Mouse (Mus musculus) myocyte (in vitro differentiated cells): ENCODE measurements around the gene 1810055G02Rik. TPM values are rescaled to one million over a fixed set of nuclear protein-coding genes. Genes with fewer than 3 reads are reported as not detected.

Experiments used
- H3K27me3 ChIP-seq: one replicate; pipeline ENCODE4 v1.6.1; 2011; ENCODE audit not compliant: control insufficient read depth, insufficient read depth, insufficient read length
- H3K36me3 ChIP-seq: one replicate; pipeline ENCODE4 v1.6.1; 2011; ENCODE audit not compliant: control insufficient read depth, insufficient read depth
- H3K4me2 ChIP-seq: one replicate; pipeline ENCODE4 v1.6.1; 2011; ENCODE audit warnings: low read depth, control low read depth
- H3K4me3 ChIP-seq: one replicate; pipeline ENCODE4 v1.5.1; 2011; ENCODE audit warnings: mild to moderate bottlenecking, control low read depth, moderate library complexity
- H3K79me2 ChIP-seq: one replicate; pipeline ENCODE4 v1.6.1; 2011; ENCODE audit not compliant: control insufficient read depth, insufficient read depth
- H3ac ChIP-seq: one replicate; pipeline ENCODE4 v1.6.1; 2011; ENCODE audit not compliant: control insufficient read depth, insufficient read length
- CEBPB ChIP-seq: IDR thresholded peaks from 2 replicates; pipeline ENCODE4 v1.6.1; 2011; ENCODE audit warnings: mild to moderate bottlenecking, moderate library complexity; ENCODE audit not compliant: poor library complexity, insufficient read depth, severe bottlenecking
- E2F4 ChIP-seq: IDR thresholded peaks from one replicate; pipeline ENCODE4 v1.6.1; 2011; ENCODE audit warnings: mild to moderate bottlenecking, control low read depth, moderate library complexity; ENCODE audit not compliant: insufficient read depth
- MAX ChIP-seq: IDR thresholded peaks from one replicate; pipeline ENCODE4 v1.6.1; 2011; ENCODE audit warnings: low read depth, mild to moderate bottlenecking, control low read depth
- MYOD1 ChIP-seq, 3 experiments: IDR thresholded peaks; one replicate each; pipeline ENCODE4 v1.6.1; 2011; ENCODE audit warnings: control low read depth in 2 of 3, low read depth in 2 of 3, mild to moderate bottlenecking in 2 of 3, moderate library complexity in 1 of 3; ENCODE audit not compliant: insufficient read length in 2 of 3, control insufficient read depth in 1 of 3
- MYOG ChIP-seq, 3 experiments: IDR thresholded peaks; one replicate each; pipeline ENCODE4 v1.6.1; 2011; ENCODE audit warnings: control low read depth in 2 of 3, low read depth in 2 of 3, mild to moderate bottlenecking in 2 of 3; ENCODE audit not compliant: insufficient read length in 2 of 3, control insufficient read depth in 1 of 3, insufficient read depth in 1 of 3
- POLR2A ChIP-seq: IDR thresholded peaks from one replicate; pipeline ENCODE4 v1.6.1; 2011; ENCODE audit warnings: low read depth, mild to moderate bottlenecking, control low read depth, moderate library complexity; ENCODE audit not compliant: insufficient read length
- POLR2AphosphoS2 ChIP-seq: IDR thresholded peaks from one replicate; pipeline ENCODE4 v1.6.1; 2011; ENCODE audit warnings: low read depth, control low read depth; ENCODE audit not compliant: insufficient read length
- REST ChIP-seq: IDR thresholded peaks from one replicate; pipeline ENCODE4 v1.6.1; 2011; ENCODE audit warnings: mild to moderate bottlenecking, control low read depth, moderate library complexity; ENCODE audit not compliant: insufficient read depth, insufficient read length
- SRF ChIP-seq: IDR thresholded peaks from one replicate; pipeline ENCODE4 v1.6.1; 2011; ENCODE audit warnings: low read depth; ENCODE audit not compliant: control insufficient read depth, insufficient read length
- TCF12 ChIP-seq: IDR thresholded peaks from one replicate; pipeline ENCODE4 v1.6.1; 2011; ENCODE audit warnings: mild to moderate bottlenecking, control low read depth; ENCODE audit not compliant: poor library complexity, insufficient read depth, severe bottlenecking
- TCF3 ChIP-seq: IDR thresholded peaks from one replicate; pipeline ENCODE4 v1.6.1; 2011; ENCODE audit warnings: low read depth, control low read depth; ENCODE audit not compliant: insufficient read length
- USF1 ChIP-seq: IDR thresholded peaks from one replicate; pipeline ENCODE4 v1.6.1; 2011; ENCODE audit warnings: low read depth, mild to moderate bottlenecking, control low read depth, moderate library complexity
- polyA plus RNA-seq: library from polyadenylated mRNA; unstranded; fragments of >200 nt; fragmentation: generic; extraction: Trizol; gene quantifications from one replicate; pipeline ENCODE4 v1.2.1, GENCODE M21; 2012; ENCODE audit warnings: missing spikeins

The 1810055G02Rik gene
- polyA plus RNA-seq, 1 experiment: 51.1 TPM

DNA sequence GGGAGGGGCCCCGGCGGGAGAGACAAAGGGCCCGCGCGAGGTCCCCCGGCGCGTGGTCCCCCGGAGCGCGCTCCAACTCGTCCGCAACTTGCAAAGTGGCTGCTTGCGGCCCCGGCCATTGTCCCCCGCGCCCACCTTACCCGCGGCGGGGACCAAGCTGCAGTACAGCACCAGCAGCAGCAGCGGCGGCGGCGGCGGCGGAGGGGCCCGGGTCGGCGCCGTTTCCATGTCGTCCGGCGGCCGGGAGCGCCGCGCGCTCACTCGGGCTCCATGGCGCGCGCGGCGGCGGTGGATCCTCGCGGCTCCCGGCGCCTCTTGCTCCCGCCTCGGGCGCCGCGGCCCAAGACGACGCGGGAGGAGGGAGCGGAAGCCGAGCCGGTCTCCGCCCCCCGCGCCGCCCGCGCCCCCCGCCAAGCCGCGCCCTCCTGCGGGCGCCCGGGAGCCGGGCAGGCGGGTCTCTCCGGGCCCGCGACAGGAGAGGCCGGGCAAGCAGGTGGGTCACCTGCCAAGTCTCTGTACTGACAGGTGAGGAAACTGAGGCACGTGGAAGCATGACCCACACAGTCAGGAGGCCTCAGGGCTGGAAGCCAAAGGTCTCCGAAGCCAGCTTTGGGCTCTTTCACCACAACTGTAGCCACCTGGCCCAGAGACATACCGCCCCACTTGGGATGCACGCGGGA, 21.7 kb upstream of the 1810055G02Rik start, which contains the start of gene Lrp5:
Gene Lrp5 (minus strand): TSS at position 350 of the 680 bp plus-strand sequence.
- peak within 1 kb of the TSS; percentile 88 for H3K4me2 ChIP-seq
- H3K79me2 ChIP-seq: peaks cover 39% of the 10 kb centered on the region
- peak within 1 kb of the TSS; percentile 80 for H3ac ChIP-seq
- H3K27me3 ChIP-seq: no peaks in the 10 kb centered on the region
- no peak for TF ChIP-seq TCF12
- TF ChIP-seq MYOD1 (IDR thresholded peaks at IDR 0.05; ENCODE audit: control insufficient read depth in 1 of 3, insufficient read length in 2 of 3, low read depth in 2 of 3): no peak
- peak; percentile 61 for TF ChIP-seq POLR2A
- H3K36me3 ChIP-seq: no peaks in the 10 kb centered on the region
- H3K4me3 ChIP-seq: peak within 1 kb of the TSS; percentile 46

DNA sequence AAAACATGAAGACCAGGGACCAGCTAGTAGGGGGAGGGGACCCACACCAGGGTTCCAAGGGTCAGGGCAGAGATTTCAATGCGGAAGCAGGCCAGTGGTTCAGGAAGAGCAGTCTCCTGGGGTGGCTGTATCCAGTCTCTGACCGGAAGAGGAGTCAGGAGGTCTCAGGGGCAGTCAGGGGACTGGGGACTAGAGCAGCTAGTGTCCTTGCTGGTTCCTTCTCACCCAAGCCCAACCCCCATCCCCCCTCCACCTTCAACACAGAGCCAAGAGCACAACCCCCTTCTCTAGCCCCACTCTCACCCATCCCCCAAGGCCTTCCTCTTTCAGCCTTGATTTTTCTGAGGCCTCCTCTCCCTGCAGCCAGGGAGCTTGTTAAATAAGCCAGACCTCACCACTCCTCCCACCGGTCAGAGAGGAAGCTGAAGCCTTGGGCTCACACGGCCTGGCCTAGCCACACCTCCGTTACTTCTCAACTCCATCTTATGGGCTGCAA, 20.4 kb upstream of the 1810055G02Rik start:
- Histone ChIP-seq H3K36me3 (no peaks in the 10 kb centered on the region), H3K4me2 (no peak overlapping the region), H3K4me3 (no peak overlapping the region), H3K79me2 (peaks cover 31% of the 10 kb centered on the region), H3K27me3 (no peaks in the 10 kb centered on the region), H3ac (no peak overlapping the region)
- TF ChIP-seq CEBPB: no peak

DNA sequence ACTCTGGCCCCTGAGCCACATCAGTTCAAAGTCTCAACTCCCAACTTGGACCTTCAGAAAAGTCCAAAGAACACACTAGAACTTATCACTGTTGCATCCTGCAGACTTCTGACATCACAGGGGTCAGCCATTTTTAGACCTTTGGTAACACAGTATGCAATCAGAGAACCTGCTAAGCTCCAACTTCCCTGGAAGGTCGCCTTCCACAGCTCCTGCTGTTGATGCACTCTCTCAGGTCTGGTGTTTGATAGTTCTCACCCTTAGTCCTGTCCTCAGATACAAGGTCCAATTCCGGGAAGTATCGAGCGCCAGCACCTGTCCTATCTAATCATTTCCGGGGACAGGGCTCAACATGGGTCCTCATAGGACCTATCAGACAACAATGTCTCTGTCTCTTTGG, 16.8 kb upstream of the 1810055G02Rik start:
- Histone ChIP-seq H3K4me3 (no peak overlapping the region), H3K36me3 (no peaks in the 10 kb centered on the region), H3K4me2 (no peak overlapping the region), H3K79me2 (no peaks in the 10 kb centered on the region), H3ac (no peak overlapping the region), H3K27me3 (no peaks in the 10 kb centered on the region)
- TF ChIP-seq TCF12 (no peak), USF1 (no peak), SRF (no peak), POLR2A (no peak), TCF3 (no peak), CEBPB (no peak), E2F4 (no peak), MYOG (IDR thresholded peaks at IDR 0.05; ENCODE audit: control insufficient read depth in 1 of 3, insufficient read depth in 1 of 3, insufficient read length in 2 of 3, low read depth in 2 of 3) (no peak), MAX (no peak), REST (no peak), POLR2AphosphoS2 (no peak), MYOD1 (IDR thresholded peaks at IDR 0.05; ENCODE audit: control insufficient read depth in 1 of 3, insufficient read length in 2 of 3, low read depth in 2 of 3) (no peak)

DNA sequence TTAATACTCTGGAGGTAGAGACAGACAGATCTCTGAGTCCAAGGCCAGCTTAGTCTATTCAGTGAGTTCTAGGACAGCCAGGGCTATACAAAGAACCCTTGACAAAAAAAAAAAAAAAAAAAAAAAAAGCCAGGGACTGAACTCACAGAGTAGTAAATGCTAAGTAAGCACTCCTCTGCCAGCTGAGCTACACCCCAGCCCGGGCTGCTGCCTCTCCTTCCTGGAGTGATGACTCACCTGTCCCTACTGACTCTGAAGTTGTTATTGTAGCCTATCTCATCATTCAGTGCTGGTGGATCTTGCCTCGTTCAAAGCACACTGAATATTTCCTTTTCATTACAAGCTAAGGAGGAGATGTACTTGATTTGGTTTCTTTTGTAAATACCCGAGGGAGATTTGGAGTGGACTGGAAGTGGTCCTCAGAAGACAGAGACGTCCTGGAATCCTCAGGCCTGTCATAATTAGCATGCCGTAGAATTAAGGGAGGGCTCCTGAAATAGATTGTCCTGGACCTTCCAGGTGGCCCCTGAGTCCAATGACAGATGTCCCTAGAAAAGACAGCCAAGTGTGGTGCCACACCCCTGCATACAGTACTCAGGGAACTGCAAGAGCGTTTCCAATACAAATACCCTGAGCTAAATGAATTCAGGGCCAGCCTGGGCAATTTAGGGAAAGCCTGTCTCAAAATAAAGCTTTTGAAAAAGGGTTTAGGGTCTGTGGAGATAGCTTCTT, 15.5 kb upstream of the 1810055G02Rik start:
- Histone ChIP-seq H3K79me2 (no peaks in the 10 kb centered on the region), H3K4me3 (no peak overlapping the region), H3ac (no peak overlapping the region), H3K4me2 (peak overlapping the region; percentile 49), H3K27me3 (no peaks in the 10 kb centered on the region), H3K36me3 (no peaks in the 10 kb centered on the region)
- no peak for TF ChIP-seq POLR2AphosphoS2

DNA sequence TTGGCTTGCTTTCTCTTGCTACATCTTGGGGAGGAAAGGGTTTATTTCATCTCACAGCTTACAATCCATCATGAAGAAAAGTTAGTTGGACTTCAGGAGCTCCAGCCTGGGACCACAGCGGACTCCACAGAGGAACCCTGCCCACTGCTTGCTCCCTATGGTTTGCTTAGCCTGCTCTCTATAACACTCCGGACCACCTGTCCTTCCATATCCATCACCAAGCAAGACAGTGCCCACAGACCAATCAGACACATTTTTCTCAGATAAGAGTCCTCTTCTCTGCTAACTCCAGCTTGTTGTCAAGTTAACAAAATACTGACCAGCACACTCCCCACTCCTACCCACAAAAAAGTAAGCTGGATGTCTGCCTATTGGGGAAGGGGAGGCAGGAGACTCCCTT, 13.6 kb upstream of the 1810055G02Rik start:
- no peaks in the 10 kb centered on the region for H3K79me2 ChIP-seq
- H3K4me3 ChIP-seq: no peak overlapping the region
- H3K27me3 ChIP-seq: no peaks in the 10 kb centered on the region
- no peak overlapping the region for H3ac ChIP-seq
- no peak for TF ChIP-seq USF1
- TF ChIP-seq MYOD1 (IDR thresholded peaks at IDR 0.05; ENCODE audit: control insufficient read depth in 1 of 3, insufficient read length in 2 of 3, low read depth in 2 of 3): peak in 2 of 3 experiments; percentile 70 to 80
- H3K4me2 ChIP-seq: no peak overlapping the region
- no peaks in the 10 kb centered on the region for H3K36me3 ChIP-seq

DNA sequence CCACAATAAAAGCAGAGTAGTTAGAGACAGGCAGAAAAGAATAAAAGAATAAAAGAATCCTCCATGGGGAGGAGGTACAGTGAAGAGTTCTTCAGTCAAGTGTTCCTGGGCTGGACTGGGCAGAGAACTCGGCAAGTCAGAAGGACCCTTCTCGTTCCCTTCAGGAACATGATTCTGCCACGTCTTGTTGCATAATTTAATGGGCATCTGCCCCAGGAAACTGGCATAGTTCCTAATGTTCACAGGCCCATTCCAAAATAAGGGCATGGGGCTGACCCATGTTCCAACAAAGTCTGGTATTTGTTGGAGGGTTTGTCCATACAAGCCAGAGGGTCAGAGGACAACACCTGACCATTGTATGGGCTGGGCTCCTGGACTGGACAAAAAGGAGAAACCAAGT, 13.1 kb upstream of the 1810055G02Rik start:
- TF ChIP-seq CEBPB (no peak), MAX (no peak), SRF (no peak), MYOD1 (IDR thresholded peaks at IDR 0.05; ENCODE audit: control insufficient read depth in 1 of 3, insufficient read length in 2 of 3, low read depth in 2 of 3) (no peak), TCF12 (no peak), REST (no peak), E2F4 (no peak), POLR2A (no peak), USF1 (no peak), POLR2AphosphoS2 (no peak), TCF3 (no peak), MYOG (IDR thresholded peaks at IDR 0.05; ENCODE audit: control insufficient read depth in 1 of 3, insufficient read depth in 1 of 3, insufficient read length in 2 of 3, low read depth in 2 of 3) (no peak)
- H3K79me2 ChIP-seq: no peaks in the 10 kb centered on the region
- H3K4me3 ChIP-seq: no peak overlapping the region
- H3K27me3 ChIP-seq: no peaks in the 10 kb centered on the region
- no peak overlapping the region for H3K4me2 ChIP-seq
- H3K36me3 ChIP-seq: no peaks in the 10 kb centered on the region
- H3ac ChIP-seq: no peak overlapping the region
